Mouse (Mus musculus): Measurements from ENCODE around the gene Tacc3.

- TF ChIP-seq CTCF (conservative IDR thresholded peaks at IDR 0.05; ENCODE audit: low read length), result no peak
- TF ChIP-seq POU5F1 (IDR thresholded peaks at IDR 0.05; ENCODE audit: borderline replicate concordance, low read length), result no peak
- no peak for TF ChIP-seq NANOG (IDR thresholded peaks at IDR 0.05; ENCODE audit: borderline replicate concordance, low read length)
These were observed 2.6 kb upstream of the Tacc3 start for GRCm38 (mm10) chr5:33655251-33655840.

Measured in E14TG2a.4 (cell line).